Mouse (Mus musculus): Measurements from ENCODE around the gene Thbs1. TPM values are rescaled to one million over a fixed set of nuclear protein-coding genes. Genes with fewer than 3 reads are reported as not detected.
A peak's percentile ranks its signal among the peaks of the same experiment; 100 is the strongest.

Gene Thbs1
- total and polyA plus RNA-seq, 2 experiments from 2014 or later = 3.0 to 12.2 TPM

GRCm38 (mm10) chr2:118160547-118160946 is 48.9 kb downstream of the Thbs1 start:
- Histone ChIP-seq H3K4me2 (ENCODE audit: low read depth, low read length, poor library complexity, severe bottlenecking) (no peak overlapping the region), H3K27ac (ENCODE audit: low read depth, low read length) (no peak overlapping the region), H3K36me3 (ENCODE audit: insufficient read depth, low read length) (no peaks in the 10 kb centered on the region), H3K4me3 (ENCODE audit: low read depth, low read length) (no peak overlapping the region), H3K27me3 (ENCODE audit: insufficient read depth, low read length) (no peaks in the 10 kb centered on the region), H3K4me1 (ENCODE audit: insufficient read depth, low read length) (no peaks in the 10 kb centered on the region), H3K9me3 (ENCODE audit: low read length) (no peaks in the 10 kb centered on the region), H3K9ac (replicated peaks; ENCODE audit: low read length, poor library complexity, severe bottlenecking) (no peak overlapping the region)
- ATAC-seq (ENCODE audit: low FRiP score) (no peak), DNase-seq (ENCODE audit: low spot score) (no peak)
- 20% methylated on average over 6 of the region's 6 CpGs for WGBS
- TF ChIP-seq CTCF (IDR thresholded peaks at IDR 0.05) = no peak

GRCm38 (mm10) chr2:118160991-118161390 is 49.3 kb downstream of the Thbs1 start:
- DNase-seq (ENCODE audit: low spot score) (no peak), ATAC-seq (ENCODE audit: low FRiP score) (no peak)
- no peaks in the 10 kb centered on the region for H3K27me3 ChIP-seq (ENCODE audit: insufficient read depth, low read length)
- no peaks in the 10 kb centered on the region for H3K36me3 ChIP-seq (ENCODE audit: insufficient read depth, low read length)
- no peak overlapping the region for H3K4me3 ChIP-seq (ENCODE audit: low read depth, low read length)
- no peaks in the 10 kb centered on the region for H3K9me3 ChIP-seq (ENCODE audit: low read length)
- no peak overlapping the region for H3K27ac ChIP-seq (ENCODE audit: low read depth, low read length)
- no peaks in the 10 kb centered on the region for H3K4me1 ChIP-seq (ENCODE audit: insufficient read depth, low read length)
- no peak overlapping the region for H3K4me2 ChIP-seq (ENCODE audit: low read depth, low read length, poor library complexity, severe bottlenecking)
- no peak for TF ChIP-seq CTCF (IDR thresholded peaks at IDR 0.05)
- WGBS = 44% methylated on average over 2 of the region's 2 CpGs
- H3K9ac ChIP-seq (replicated peaks; ENCODE audit: low read length, poor library complexity, severe bottlenecking) = no peak overlapping the region

- no peak for DNase-seq (ENCODE audit: low spot score)
- Histone ChIP-seq H3K27me3 (ENCODE audit: insufficient read depth, low read length) (no peaks in the 10 kb centered on the region), H3K4me1 (ENCODE audit: insufficient read depth, low read length) (no peaks in the 10 kb centered on the region), H3K9me3 (ENCODE audit: low read length) (no peaks in the 10 kb centered on the region), H3K4me2 (ENCODE audit: low read depth, low read length, poor library complexity, severe bottlenecking) (no peak overlapping the region), H3K27ac (ENCODE audit: low read depth, low read length) (no peak overlapping the region), H3K4me3 (ENCODE audit: low read depth, low read length) (no peak overlapping the region), H3K9ac (replicated peaks; ENCODE audit: low read length, poor library complexity, severe bottlenecking) (no peak overlapping the region), H3K36me3 (ENCODE audit: insufficient read depth, low read length) (no peaks in the 10 kb centered on the region)
- TF ChIP-seq CTCF (IDR thresholded peaks at IDR 0.05) = no peak
- 67% methylated on average over 5 of the region's 5 CpGs for WGBS
- no peak for ATAC-seq (ENCODE audit: low FRiP score)
Measured at GRCm38 (mm10) chr2:118162486-118162885, 50.8 kb downstream of the Thbs1 start.

- Histone ChIP-seq H3K27me3 (ENCODE audit: insufficient read depth, low read length) (no peaks in the 10 kb centered on the region), H3K4me2 (ENCODE audit: low read depth, low read length, poor library complexity, severe bottlenecking) (no peak overlapping the region), H3K4me3 (ENCODE audit: low read depth, low read length) (no peak overlapping the region), H3K27ac (ENCODE audit: low read depth, low read length) (no peak overlapping the region), H3K9me3 (ENCODE audit: low read length) (no peaks in the 10 kb centered on the region), H3K4me1 (ENCODE audit: insufficient read depth, low read length) (no peaks in the 10 kb centered on the region), H3K36me3 (ENCODE audit: insufficient read depth, low read length) (no peaks in the 10 kb centered on the region), H3K9ac (replicated peaks; ENCODE audit: low read length, poor library complexity, severe bottlenecking) (no peak overlapping the region)
- no peak for DNase-seq (ENCODE audit: low spot score)
- WGBS = 89% methylated on average over 6 of the region's 6 CpGs
- no peak for TF ChIP-seq CTCF (IDR thresholded peaks at IDR 0.05)
- no peak for ATAC-seq (ENCODE audit: low FRiP score)
Measured at GRCm38 (mm10) chr2:118164137-118164536, 52.5 kb downstream of the Thbs1 start.

- 92% methylated on average over 2 of the region's 2 CpGs for WGBS
- no peak overlapping the region for H3K4me2 ChIP-seq (ENCODE audit: low read depth, low read length, poor library complexity, severe bottlenecking)
- H3K27ac ChIP-seq (ENCODE audit: low read depth, low read length) = no peak overlapping the region
- no peaks in the 10 kb centered on the region for H3K9me3 ChIP-seq (ENCODE audit: low read length)
- H3K36me3 ChIP-seq (ENCODE audit: insufficient read depth, low read length) = no peaks in the 10 kb centered on the region
- no peak overlapping the region for H3K9ac ChIP-seq (replicated peaks; ENCODE audit: low read length, poor library complexity, severe bottlenecking)
- H3K4me1 ChIP-seq (ENCODE audit: insufficient read depth, low read length) = no peaks in the 10 kb centered on the region
- H3K4me3 ChIP-seq (ENCODE audit: low read depth, low read length) = no peak overlapping the region
- ATAC-seq (ENCODE audit: low FRiP score) (no peak), DNase-seq (ENCODE audit: low spot score) (no peak)
- H3K27me3 ChIP-seq (ENCODE audit: insufficient read depth, low read length) = no peaks in the 10 kb centered on the region
- no peak for TF ChIP-seq CTCF (IDR thresholded peaks at IDR 0.05)
Measured at GRCm38 (mm10) chr2:118165691-118166090, 54.0 kb downstream of the Thbs1 start.

GRCm38 (mm10) chr2:118167731-118168130 is 56.1 kb downstream of the Thbs1 start:
- 53% methylated on average over 4 of the region's 4 CpGs for WGBS
- H3K27me3 ChIP-seq (ENCODE audit: insufficient read depth, low read length) = no peaks in the 10 kb centered on the region

More at GRCm38 (mm10) chr2:118167731-118168130, 56.1 kb downstream of the Thbs1 start:
- ATAC-seq (ENCODE audit: low FRiP score) = no peak
- no peak overlapping the region for H3K27ac ChIP-seq (ENCODE audit: low read depth, low read length)
- H3K9me3 ChIP-seq (ENCODE audit: low read length) = no peaks in the 10 kb centered on the region
- no peak overlapping the region for H3K9ac ChIP-seq (replicated peaks; ENCODE audit: low read length, poor library complexity, severe bottlenecking)
- no peaks in the 10 kb centered on the region for H3K36me3 ChIP-seq (ENCODE audit: insufficient read depth, low read length)
- no peaks in the 10 kb centered on the region for H3K4me1 ChIP-seq (ENCODE audit: insufficient read depth, low read length)
- DNase-seq (ENCODE audit: low spot score) = peak; percentile 12
- H3K4me2 ChIP-seq (ENCODE audit: low read depth, low read length, poor library complexity, severe bottlenecking) = no peak overlapping the region
- no peak for TF ChIP-seq CTCF (IDR thresholded peaks at IDR 0.05)
- no peak overlapping the region for H3K4me3 ChIP-seq (ENCODE audit: low read depth, low read length)

Measured in midbrain, postnatal 0 days (tissue).